Mouse (Mus musculus) mammary gland, adult 2 months (tissue): ENCODE results near the gene Pvrig. TPM values are rescaled to one million over a fixed set of nuclear protein-coding genes. Genes with fewer than 3 reads are reported as not detected.

ENCODE experiments used
- polyA plus RNA-seq: library from polyadenylated mRNA; depleted of rRNA; stranded (reverse); fragments of >200 nt; gene quantifications from 2 replicates; pipeline ENCODE4 v1.2.3, GENCODE M21; 2012; ENCODE audit warnings: low replicate concordance; rRNA removed

The Pvrig gene
- polyA plus RNA-seq: 1.3 and 1.4 TPM in 2 replicates

GRCm38 (mm10) chr5:138341661-138342060 lies at the start of gene Pvrig:
TSS of gene Pvrig (plus strand) at chr5:138341961.

Other genes with a start within 250 kb of the Pvrig start
- 4.6 and 8.1 TPM in 2 replicates for gene Zscan21, start 225.1 kb upstream of the Pvrig start, polyA plus RNA-seq
- 2.3 and 3.0 TPM in 2 replicates for gene Zfp113, start 186.2 kb upstream of the Pvrig start, polyA plus RNA-seq
- gene Cops6, start 180.9 kb upstream of the Pvrig start, polyA plus RNA-seq: 58.2 and 130 TPM in 2 replicates
- gene Ap4m1, start 170.0 kb upstream of the Pvrig start, polyA plus RNA-seq: 42.4 and 60.0 TPM in 2 replicates
- gene Mcm7, start 169.5 kb upstream of the Pvrig start, polyA plus RNA-seq: 23.8 and 27.4 TPM in 2 replicates
- gene Taf6, start 154.5 kb upstream of the Pvrig start, polyA plus RNA-seq: 56.7 and 72.9 TPM in 2 replicates
- 2.6 and 4.9 TPM in 2 replicates for gene Cnpy4, start 154.5 kb upstream of the Pvrig start, polyA plus RNA-seq
- 5.2 and 11.9 TPM in 2 replicates for gene Mblac1, start 147.6 kb upstream of the Pvrig start, polyA plus RNA-seq
- 2.6 and 4.4 TPM in 2 replicates for gene Nxpe5, start 116.1 kb upstream of the Pvrig start, polyA plus RNA-seq
- gene Lamtor4, start 86.5 kb upstream of the Pvrig start, polyA plus RNA-seq: 177 and 194 TPM in 2 replicates
- 55.8 and 97.3 TPM in 2 replicates for gene BC037034, start 77.9 kb upstream of the Pvrig start, polyA plus RNA-seq
- gene Gal3st4, start 69.1 kb upstream of the Pvrig start, polyA plus RNA-seq: 0.41 and 1.4 TPM in 2 replicates
- 0.04 TPM in 1 of 2 replicates, not detected in the other for gene Gm43720, start 62.0 kb upstream of the Pvrig start, polyA plus RNA-seq
- 4.2 and 7.0 TPM in 2 replicates for gene Gpc2, start 62.0 kb upstream of the Pvrig start, polyA plus RNA-seq
- 0.38 and 0.56 TPM in 2 replicates for gene Stag3, start 61.7 kb upstream of the Pvrig start, polyA plus RNA-seq
- gene Zfp157, start 99.5 kb downstream of the Pvrig start, polyA plus RNA-seq: 2.8 and 4.3 TPM in 2 replicates
- not detected in 2 replicates for gene 1700123K08Rik, start 222.8 kb downstream of the Pvrig start, polyA plus RNA-seq